Mouse (Mus musculus) lung, postnatal 10 days (tissue): ENCODE data around the gene Lpin3.

Experiments used
- DNase-seq: peaks from one replicate; pipeline ENCODE4 v3.0.0; 2021

Gene Lpin3

GRCm38 (mm10) chr2:160880453-160881195 lies at the start of gene Lpin3:
Lpin3 (plus strand) TSS chr2:160880670.
- DNase-seq, result peak; percentile 82

GRCm38 (mm10) chr2:160840838-160841237 lies 39.6 kb upstream of the Lpin3 start:
- DNase-seq, result no peak

- DNase-seq, result no peak
These were observed 32.8 kb upstream of the Lpin3 start for GRCm38 (mm10) chr2:160847664-160848063.

- no peak for DNase-seq
These were observed 32.3 kb upstream of the Lpin3 start for GRCm38 (mm10) chr2:160848186-160848585.

- no peak for DNase-seq
These were observed 30.7 kb upstream of the Lpin3 start for GRCm38 (mm10) chr2:160849617-160850240.

GRCm38 (mm10) chr2:160850360-160850759 lies 30.1 kb upstream of the Lpin3 start:
- no peak for DNase-seq

- DNase-seq, result no peak
These were observed 25.8 kb upstream of the Lpin3 start for GRCm38 (mm10) chr2:160854687-160855086.

GRCm38 (mm10) chr2:160856359-160857102 lies 23.9 kb upstream of the Lpin3 start:
- no peak for DNase-seq

- no peak for DNase-seq
These were observed 20.1 kb upstream of the Lpin3 start for GRCm38 (mm10) chr2:160860363-160860762.

- no peak for DNase-seq
These were observed 16.4 kb upstream of the Lpin3 start for GRCm38 (mm10) chr2:160864112-160864511.

- DNase-seq, result no peak
These were observed 15.2 kb upstream of the Lpin3 start for GRCm38 (mm10) chr2:160865266-160865665.

GRCm38 (mm10) chr2:160869446-160869845 lies 11.0 kb upstream of the Lpin3 start:
- DNase-seq, result no peak

- DNase-seq, result no peak
These were observed 9.2 kb upstream of the Lpin3 start for GRCm38 (mm10) chr2:160871310-160871709.

- peak; percentile 82 for DNase-seq
These were observed 8.1 kb upstream of the Lpin3 start for GRCm38 (mm10) chr2:160872395-160872794.

GRCm38 (mm10) chr2:160872890-160873382 lies 7.5 kb upstream of the Lpin3 start, which contains the start of gene Zhx3:
Zhx3 (minus strand) TSS chr2:160872998.
- peak; percentile 96 for DNase-seq

- DNase-seq, result no peak
These were observed 6.1 kb upstream of the Lpin3 start for GRCm38 (mm10) chr2:160874231-160874877.

- peak; percentile 20 for DNase-seq
These were observed 4.4 kb upstream of the Lpin3 start for GRCm38 (mm10) chr2:160876115-160876514.

GRCm38 (mm10) chr2:160881462-160882101 lies 1.1 kb downstream of the Lpin3 start:
- DNase-seq, result no peak

- peak; percentile 21 for DNase-seq
These were observed 2.0 kb downstream of the Lpin3 start for GRCm38 (mm10) chr2:160882436-160882835.

- peak; percentile 72 for DNase-seq
These were observed 3.4 kb downstream of the Lpin3 start for GRCm38 (mm10) chr2:160883912-160884311.

- peak; percentile 72 for DNase-seq
These were observed 4.4 kb downstream of the Lpin3 start for GRCm38 (mm10) chr2:160884830-160885229.

GRCm38 (mm10) chr2:160886221-160886620 lies 5.8 kb downstream of the Lpin3 start:
- no peak for DNase-seq
